Mouse (Mus musculus) thymus, adult 2 months (tissue): ENCODE data around the gene Tubgcp6. TPM values are rescaled to one million over a fixed set of nuclear protein-coding genes. Genes with fewer than 3 reads are reported as not detected.

Source experiments
- DNase-seq: peaks from one replicate; pipeline ENCODE4 v3.0.0; 2021
- H3K27ac ChIP-seq: fragments of 200-500 bp; 2 replicates; pipeline ENCODE4 v1.5.1; 2012; ENCODE audit warnings: low read length, control low read depth; ENCODE audit not compliant: control insufficient read depth, insufficient read depth
- H3K27me3 ChIP-seq: fragments of 200-500 bp; 2 replicates; pipeline ENCODE4 v1.6.1; 2012; ENCODE audit warnings: mild to moderate bottlenecking, low read length, moderate library complexity, mixed read lengths; ENCODE audit not compliant: control insufficient read depth, insufficient read depth
- H3K36me3 ChIP-seq: fragments of 200-500 bp; 2 replicates; pipeline ENCODE4 v1.6.1; 2012; ENCODE audit warnings: mild to moderate bottlenecking, low read length, moderate library complexity; ENCODE audit not compliant: control insufficient read depth, insufficient read depth
- H3K4me1 ChIP-seq: fragments of 200-500 bp; replicated peaks from 2 replicates; pipeline ENCODE4 v1.6.1; 2012; ENCODE audit warnings: low read length; ENCODE audit not compliant: control insufficient read depth, insufficient read depth
- H3K4me3 ChIP-seq: fragments of 200-500 bp; 2 replicates; pipeline ENCODE4 v1.5.1; 2012; ENCODE audit warnings: mild to moderate bottlenecking, low read length, control low read depth, moderate library complexity; ENCODE audit not compliant: control insufficient read depth, insufficient read depth
- CTCF ChIP-seq: fragments of 200-500 bp; IDR thresholded peaks from 2 replicates; pipeline ENCODE4 v1.5.1; 2012; ENCODE audit warnings: mild to moderate bottlenecking, control low read depth, low read length, moderate library complexity, borderline replicate concordance; ENCODE audit not compliant: control insufficient read depth, poor library complexity, insufficient read depth; ENCODE audit errors: extremely low read depth
- POLR2A ChIP-seq: fragments of 200-500 bp; IDR thresholded peaks from 2 replicates; pipeline ENCODE4 v1.6.1; 2012; ENCODE audit warnings: mild to moderate bottlenecking, low read length, control low read depth, moderate library complexity; ENCODE audit not compliant: control insufficient read depth, poor library complexity, insufficient read depth; ENCODE audit errors: extremely low read depth
- WGBS: fragments of 180-500 bp; shearing (Covaris S2); methylation state at CpG from one replicate; pipeline ENCODE4 v1.1.7; 2018; 5-methylcytosine and 5-hydroxymethylcytosine counted together
- polyA plus RNA-seq: library from polyadenylated mRNA; depleted of rRNA; stranded (reverse); fragments of >200 nt; gene quantifications from 2 replicates; pipeline ENCODE4 v1.2.3, GENCODE M21; 2012

Gene Tubgcp6
- polyA plus RNA-seq, 1 experiment, result 97.4 TPM

DNA sequence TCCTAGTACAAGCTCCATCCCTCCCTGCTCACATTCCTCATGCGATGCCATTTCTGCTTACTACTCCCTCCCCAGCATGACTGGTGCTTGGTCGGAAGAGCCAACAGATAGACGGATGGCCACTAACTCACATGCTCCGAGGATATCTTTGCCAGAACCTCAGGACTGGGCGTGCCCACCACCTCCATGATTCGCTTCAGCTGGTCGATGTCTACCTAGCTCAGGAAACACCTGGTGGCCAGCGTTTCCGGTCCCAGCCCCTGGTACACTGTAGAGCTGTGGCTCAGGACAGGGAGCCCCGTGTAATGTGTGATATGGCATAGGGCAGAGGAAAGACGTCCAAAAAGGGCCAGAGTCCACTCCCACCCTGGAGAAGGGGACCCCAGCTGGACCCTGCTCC lies 22.1 kb upstream of the Tubgcp6 start:
- Histone ChIP-seq H3K36me3 (no peaks in the 10 kb centered on the region), H3K27me3 (peaks cover 15% of the 10 kb centered on the region), H3K4me1 (peaks cover 47% of the 10 kb centered on the region), H3K4me3 (no peak overlapping the region), H3K27ac (no peak overlapping the region)
- WGBS, result 29% methylated on average over 11 of the region's 11 CpGs
- TF ChIP-seq CTCF, result no peak
- no peak for TF ChIP-seq POLR2A
- no peak for DNase-seq

DNA sequence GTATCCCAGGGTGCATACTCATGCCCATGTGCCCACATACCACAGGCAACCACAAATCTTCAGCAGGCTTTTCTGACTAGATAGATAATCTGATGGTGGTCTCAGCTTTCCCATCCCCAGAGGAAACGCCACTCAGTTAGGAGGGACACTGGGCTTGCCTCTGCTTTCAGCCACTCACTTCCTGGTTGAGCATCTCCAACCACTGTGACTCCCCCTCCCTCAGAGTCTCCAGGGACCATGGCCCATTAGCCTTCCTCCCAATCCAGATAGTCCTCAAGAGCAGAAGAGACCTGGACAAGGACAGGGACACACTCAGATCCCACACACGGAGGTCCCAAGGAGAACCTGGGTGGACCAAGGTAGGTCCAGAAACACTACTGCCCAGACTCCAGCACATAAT lies 20.2 kb upstream of the Tubgcp6 start:
- H3K27ac ChIP-seq, result no peak overlapping the region
- H3K36me3 ChIP-seq, result no peaks in the 10 kb centered on the region
- DNase-seq, result no peak
- H3K4me3 ChIP-seq, result no peak overlapping the region
- peaks cover 33% of the 10 kb centered on the region for H3K4me1 ChIP-seq
- TF ChIP-seq CTCF, result no peak
- peaks cover 19% of the 10 kb centered on the region; the same call in 1 of the 2 replicates for H3K27me3 ChIP-seq
- 41% methylated on average over 2 of the region's 2 CpGs for WGBS

- Histone ChIP-seq H3K27me3 (peaks cover 19% of the 10 kb centered on the region; the same call in 1 of the 2 replicates), H3K4me3 (no peak overlapping the region), H3K36me3 (no peaks in the 10 kb centered on the region), H3K4me1 (peaks cover 22% of the 10 kb centered on the region), H3K27ac (no peak overlapping the region)
- DNase-seq, result no peak
- 59% methylated on average over 4 of the region's 4 CpGs for WGBS
- TF ChIP-seq POLR2A (no peak), CTCF (no peak)
Measured at GRCm38 (mm10) chr15:89141905-89142304, 19.0 kb upstream of the Tubgcp6 start.

DNA sequence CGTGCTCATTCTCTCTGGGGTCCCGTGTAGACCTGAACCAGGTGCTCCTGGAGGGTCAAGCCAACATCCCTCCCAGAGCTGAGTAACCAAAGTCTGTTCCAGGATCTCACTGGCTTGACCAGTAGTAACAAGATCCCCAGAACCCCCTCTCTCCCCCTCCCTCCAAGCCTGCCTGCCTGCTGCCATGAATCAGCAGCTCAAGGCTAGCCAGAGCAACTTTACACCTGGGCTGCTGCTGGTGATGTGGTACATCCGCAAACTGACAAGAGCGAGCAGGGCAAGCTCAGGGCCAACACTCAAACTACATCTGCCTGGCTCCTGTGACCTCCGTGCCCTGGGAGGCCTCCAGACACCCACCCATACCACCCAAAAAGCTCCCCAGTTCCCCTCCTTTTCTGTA lies 18.5 kb upstream of the Tubgcp6 start:
- TF ChIP-seq POLR2A (no peak), CTCF (no peak)
- no peak for DNase-seq
- no peak overlapping the region for H3K27ac ChIP-seq
- H3K27me3 ChIP-seq, result peaks cover 19% of the 10 kb centered on the region; the same call in 1 of the 2 replicates
- no peak overlapping the region for H3K4me3 ChIP-seq
- H3K4me1 ChIP-seq, result peaks cover 17% of the 10 kb centered on the region
- WGBS, result 13% methylated on average over 5 of the region's 5 CpGs
- H3K36me3 ChIP-seq, result no peaks in the 10 kb centered on the region

DNA sequence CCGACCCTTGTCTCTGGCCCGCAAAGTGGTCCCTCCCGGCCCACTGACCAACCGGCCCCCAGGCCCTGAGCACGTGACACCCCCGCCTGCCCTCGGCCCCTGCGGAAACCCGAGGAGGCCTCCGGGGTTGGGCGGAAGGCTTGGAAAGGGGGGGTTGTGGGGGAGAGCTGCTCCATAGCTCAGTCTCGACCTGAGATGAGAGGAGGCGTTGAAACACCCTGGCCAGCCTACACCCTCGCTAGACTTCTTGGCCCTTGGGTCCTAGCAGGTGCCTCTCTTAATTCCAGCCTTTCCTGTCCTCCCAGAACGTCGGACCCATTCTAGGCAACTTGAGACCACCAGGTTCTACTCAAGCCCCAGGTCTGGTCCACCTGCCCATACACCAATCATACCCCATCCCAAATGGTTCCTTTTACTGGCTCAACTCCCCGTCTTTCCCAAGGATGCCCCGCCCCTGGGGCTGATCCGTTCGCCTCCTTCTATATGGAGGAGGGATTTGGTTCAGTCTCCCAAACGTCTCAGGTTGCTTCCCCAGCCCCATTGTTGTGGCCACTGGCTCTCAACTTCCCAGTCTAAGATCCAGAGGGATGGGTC lies 17.8 kb upstream of the Tubgcp6 start, which contains the start of gene Mapk12:
Gene Mapk12 (minus strand): TSS at position 45 of the 594 bp plus-strand sequence.
- no peak for DNase-seq
- Histone ChIP-seq H3K27ac (no peak within 1 kb of the TSS), H3K36me3 (no peaks in the 10 kb centered on the region), H3K4me1 (peaks cover 12% of the 10 kb centered on the region), H3K27me3 (peaks cover 19% of the 10 kb centered on the region; the same call in 1 of the 2 replicates), H3K4me3 (peak within 1 kb of the TSS; percentile 15; the same call in 1 of the 2 replicates)
- 6% methylated on average over 21 of the region's 21 CpGs for WGBS
- no peak for TF ChIP-seq CTCF
- TF ChIP-seq POLR2A, result no peak

DNA sequence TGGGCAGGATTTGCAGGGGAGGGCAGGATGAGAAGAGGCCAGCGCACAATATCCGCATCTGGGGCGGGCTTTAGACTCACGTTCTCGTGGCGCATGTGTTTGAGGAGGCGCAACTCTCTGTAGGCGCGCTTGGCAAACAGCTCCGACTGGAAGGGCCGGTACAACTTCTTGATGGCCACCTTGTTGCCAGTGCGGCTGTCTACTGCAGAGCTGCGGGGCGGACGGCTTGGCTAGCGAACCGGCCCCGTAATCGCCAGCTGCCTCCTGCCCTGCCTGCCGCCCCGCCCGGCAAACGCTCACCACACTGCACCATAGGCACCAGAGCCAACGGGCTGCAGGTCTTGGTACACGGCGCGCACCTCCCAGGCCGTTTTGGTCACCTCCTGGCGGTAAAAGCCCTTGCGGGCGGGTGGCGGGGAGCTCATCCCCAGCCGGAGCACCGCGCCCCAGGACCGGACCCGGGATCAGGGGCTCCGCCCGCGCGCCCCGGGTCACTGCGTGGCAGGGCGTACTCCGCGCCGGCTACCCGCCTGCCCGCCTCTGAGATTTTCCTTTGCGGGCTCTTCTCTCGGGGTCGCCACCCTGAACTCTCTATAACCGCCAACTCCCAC lies 17.2 kb upstream of the Tubgcp6 start:
- Histone ChIP-seq H3K4me1 (peaks cover 9% of the 10 kb centered on the region), H3K27me3 (peaks cover 19% of the 10 kb centered on the region; the same call in 1 of the 2 replicates), H3K36me3 (no peaks in the 10 kb centered on the region), H3K4me3 (peak overlapping the region; percentile 15; the same call in 1 of the 2 replicates), H3K27ac (no peak overlapping the region)
- no peak for TF ChIP-seq POLR2A
- TF ChIP-seq CTCF, result no peak
- DNase-seq, result no peak
- WGBS, result 2% methylated on average over 53 of the region's 53 CpGs
